Mouse (Mus musculus) midbrain, postnatal 0 days (tissue): ENCODE results near the gene Numbl. TPM values are rescaled to one million over a fixed set of nuclear protein-coding genes. Genes with fewer than 3 reads are reported as not detected.
A peak's percentile ranks its signal among the peaks of the same experiment; 100 is the strongest.

Experiments
- ATAC-seq: fragments of 200-750 bp; cut with Nextera tagmentation; 2 replicates; pipeline ENCODE4 v1.8.0; 2017; ENCODE audit warnings: moderate number of reproducible peaks, mild to moderate bottlenecking, moderate TSS enrichment, moderate library complexity; ENCODE audit not compliant: low FRiP score
- DNase-seq: peaks from one replicate; pipeline ENCODE4 v3.0.0-alpha.2; 2015; ENCODE audit warnings: low spot score
- H3K27ac ChIP-seq: fragments of 300-500 bp; sonication (generic); 2 replicates; pipeline ENCODE4 v1.5.1; 2014; ENCODE audit warnings: low read depth, mild to moderate bottlenecking, low read length, mixed read lengths
- H3K27me3 ChIP-seq: fragments of 300-500 bp; sonication (generic); 2 replicates; pipeline ENCODE4 v1.6.1; 2014; ENCODE audit warnings: low read length, control low read depth, mixed read lengths; ENCODE audit not compliant: insufficient read depth
- H3K36me3 ChIP-seq: fragments of 300-500 bp; sonication (generic); 2 replicates; pipeline ENCODE4 v1.6.1; 2014; ENCODE audit warnings: low read length, control low read depth, mixed read lengths; ENCODE audit not compliant: insufficient read depth
- H3K4me1 ChIP-seq: fragments of 300-500 bp; sonication (generic); 2 replicates; pipeline ENCODE4 v1.6.1; 2014; ENCODE audit warnings: mild to moderate bottlenecking, control low read depth, antibody characterized with exemption, low read length, mixed read lengths; ENCODE audit not compliant: insufficient read depth
- H3K4me2 ChIP-seq: fragments of 300-500 bp; sonication (generic); 2 replicates; pipeline ENCODE4 v1.6.1; 2014; ENCODE audit warnings: low read depth, mild to moderate bottlenecking, low read length, mixed read lengths; ENCODE audit not compliant: poor library complexity, severe bottlenecking
- H3K4me3 ChIP-seq: fragments of 300-500 bp; sonication (generic); 2 replicates; pipeline ENCODE4 v1.5.1; 2014; ENCODE audit warnings: low read depth, mild to moderate bottlenecking, low read length, moderate library complexity
- H3K9ac ChIP-seq: fragments of 300-500 bp; sonication (generic); replicated peaks from 2 replicates; pipeline ENCODE4 v1.6.1; 2014; ENCODE audit warnings: mild to moderate bottlenecking, low read length, moderate library complexity, mixed read lengths; ENCODE audit not compliant: poor library complexity, severe bottlenecking
- H3K9me3 ChIP-seq: fragments of 300-500 bp; sonication (generic); 2 replicates; pipeline ENCODE4 v1.6.1; 2016; ENCODE audit warnings: low read length, control low read depth
- CTCF ChIP-seq: IDR thresholded peaks from 2 replicates; pipeline ENCODE4 v1.5.1; 2016; ENCODE audit warnings: antibody characterized with exemption, mild to moderate bottlenecking
- WGBS: fragments of 180-500 bp; shearing (Covaris S2); extraction: QIAGEN DNeasy Blood & Tissue Kit; methylation state at CpG from one replicate; pipeline ENCODE4 v1.1.7; 2014; 5-methylcytosine and 5-hydroxymethylcytosine counted together
- polyA plus RNA-seq: library from polyadenylated mRNA; unstranded; fragments of >200 nt; fragmentation: Nextera tagmentation; extraction: Ambion mirVana; gene quantifications from 2 replicates; pipeline ENCODE4 v1.2.1, GENCODE M21; 2015
- total RNA-seq: library from RNA; depleted of rRNA; stranded (reverse); fragments of >200 nt; gene quantifications from 2 replicates; pipeline ENCODE4 v1.2.3, GENCODE M21; 2014

Numbl gene
- total and polyA plus RNA-seq, 2 experiments from 2014 or later, result 60.9 to 147 TPM

- peaks cover 79% of the 10 kb centered on the region for H3K36me3 ChIP-seq
- H3K4me3 ChIP-seq, result no peak overlapping the region
- no peaks in the 10 kb centered on the region for H3K9me3 ChIP-seq
- H3K27me3 ChIP-seq, result no peaks in the 10 kb centered on the region
- DNase-seq (no peak), ATAC-seq (no peak)
- WGBS, result 94% methylated on average over 3 of the region's 3 CpGs
- no peak overlapping the region for H3K27ac ChIP-seq
- no peak overlapping the region for H3K4me2 ChIP-seq
- no peak overlapping the region for H3K9ac ChIP-seq
- TF ChIP-seq CTCF, result peak; percentile 67
- no peaks in the 10 kb centered on the region for H3K4me1 ChIP-seq
Measured at GRCm38 (mm10) chr7:27277191-27277590, 19.0 kb downstream of the Numbl start.

GRCm38 (mm10) chr7:27281717-27282116 lies 23.5 kb downstream of the Numbl start:
- Histone ChIP-seq H3K27me3 (no peaks in the 10 kb centered on the region), H3K9ac (no peak overlapping the region), H3K36me3 (peaks cover 49% of the 10 kb centered on the region), H3K4me3 (no peak overlapping the region), H3K4me2 (no peak overlapping the region), H3K9me3 (no peaks in the 10 kb centered on the region), H3K4me1 (no peaks in the 10 kb centered on the region), H3K27ac (no peak overlapping the region)
- WGBS, result 74% methylated on average over 13 of the region's 13 CpGs
- DNase-seq, result no peak
- no peak for TF ChIP-seq CTCF
- no peak for ATAC-seq

- H3K4me3 ChIP-seq, result no peak overlapping the region
- DNase-seq (no peak), ATAC-seq (no peak)
- no peak for TF ChIP-seq CTCF
- no peaks in the 10 kb centered on the region for H3K9me3 ChIP-seq
- no peaks in the 10 kb centered on the region for H3K4me1 ChIP-seq
- WGBS, result 66% methylated on average over 4 of the region's 4 CpGs
- no peak overlapping the region for H3K4me2 ChIP-seq
- H3K9ac ChIP-seq, result no peak overlapping the region
- H3K36me3 ChIP-seq, result peaks cover 44% of the 10 kb centered on the region
- no peak overlapping the region for H3K27ac ChIP-seq
- H3K27me3 ChIP-seq, result no peaks in the 10 kb centered on the region
Measured at GRCm38 (mm10) chr7:27282225-27282624, 24.0 kb downstream of the Numbl start.

DNA sequence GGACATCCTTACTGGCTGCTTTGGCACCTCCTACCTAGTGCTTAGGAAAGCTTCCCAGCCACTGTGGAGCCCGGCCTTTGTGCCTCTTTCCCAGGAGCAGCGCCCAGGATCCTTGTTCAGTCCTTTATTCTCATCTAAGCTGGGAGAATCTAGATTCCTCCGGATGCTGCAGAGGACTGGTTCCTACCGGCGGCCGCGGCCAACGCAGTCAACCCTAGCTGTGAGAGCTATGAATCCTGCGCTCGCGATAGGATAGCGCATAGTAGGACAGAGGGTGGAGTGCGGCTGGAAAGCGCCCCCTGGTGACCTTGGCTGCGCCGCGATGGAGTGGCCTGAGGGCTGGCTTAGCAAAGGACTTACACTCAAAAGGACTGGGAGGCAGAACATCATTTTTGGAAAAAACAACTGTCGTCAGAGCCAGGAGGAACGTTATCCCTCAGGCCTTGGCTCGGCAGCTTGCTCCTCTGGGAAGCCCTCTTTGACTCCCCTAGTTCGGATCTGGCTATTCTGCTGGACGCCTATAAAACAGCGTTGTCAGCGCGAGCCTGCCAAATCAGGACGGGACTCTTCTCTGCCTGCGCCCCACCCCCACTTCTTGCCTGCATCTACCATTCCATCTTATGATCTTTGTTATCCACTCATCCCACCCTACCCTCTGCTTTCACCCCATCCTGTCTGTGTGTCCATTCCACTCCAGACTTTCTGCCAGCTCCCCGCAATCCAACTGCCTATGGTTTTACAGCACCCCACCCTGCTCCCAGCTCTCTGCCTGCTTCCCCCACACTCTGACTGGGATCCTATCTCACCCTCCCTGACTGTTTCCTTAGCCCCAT lies 26.8 kb downstream of the Numbl start:
- H3K4me3 ChIP-seq, result peak overlapping the region; percentile 7; the same call in 1 of the 2 replicates
- ATAC-seq (peak; percentile 70), DNase-seq (peak; percentile 37)
- peak; percentile 47; the same call in 1 of the 2 replicates for TF ChIP-seq CTCF
- H3K4me1 ChIP-seq, result no peaks in the 10 kb centered on the region
- under 1% methylated on average over 28 of the region's 28 CpGs for WGBS
- H3K4me2 ChIP-seq, result peak overlapping the region; percentile 31
- peak overlapping the region; percentile 30; the same call in 1 of the 2 replicates for H3K9ac ChIP-seq
- peaks cover 18% of the 10 kb centered on the region for H3K36me3 ChIP-seq
- no peaks in the 10 kb centered on the region for H3K9me3 ChIP-seq
- H3K27ac ChIP-seq, result peak overlapping the region; percentile 7; the same call in 1 of the 2 replicates
- no peaks in the 10 kb centered on the region for H3K27me3 ChIP-seq

DNA sequence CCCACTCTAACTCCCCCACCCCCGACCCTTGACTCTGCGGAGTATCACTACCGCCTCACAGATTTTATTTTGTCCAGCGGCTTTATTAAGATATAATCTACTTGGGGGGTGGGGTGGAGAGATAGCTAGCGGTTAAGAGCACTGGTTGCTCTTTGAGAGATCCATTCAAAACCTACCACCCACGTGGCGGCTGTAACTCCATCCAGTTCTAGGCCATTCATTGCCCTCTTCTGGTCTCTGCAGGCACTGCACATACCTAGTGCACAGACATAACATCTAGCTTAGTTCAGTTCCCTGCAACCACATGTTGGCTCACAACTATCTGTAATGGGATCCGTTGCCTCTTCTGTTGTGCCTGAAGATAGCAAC lies 27.4 kb downstream of the Numbl start:
- peak; percentile 82 for ATAC-seq
- TF ChIP-seq CTCF, result peak; percentile 85
- H3K9me3 ChIP-seq, result no peaks in the 10 kb centered on the region

GRCm38 (mm10) chr7:27288732-27289131 lies 30.5 kb downstream of the Numbl start:
- DNase-seq (no peak), ATAC-seq (no peak)
- no peaks in the 10 kb centered on the region for H3K9me3 ChIP-seq
- no peak overlapping the region for H3K27ac ChIP-seq
- H3K4me1 ChIP-seq, result no peaks in the 10 kb centered on the region
- no peak for TF ChIP-seq CTCF
- no peak overlapping the region for H3K4me2 ChIP-seq
- H3K27me3 ChIP-seq, result no peaks in the 10 kb centered on the region
- H3K36me3 ChIP-seq, result no peaks in the 10 kb centered on the region
- no peak overlapping the region for H3K9ac ChIP-seq
- H3K4me3 ChIP-seq, result no peak overlapping the region
- 91% methylated on average over 7 of the region's 7 CpGs for WGBS

More for the DNA sequence above, 27.4 kb downstream of the Numbl start:
- Histone ChIP-seq H3K4me1 (no peaks in the 10 kb centered on the region), H3K36me3 (peaks cover 15% of the 10 kb centered on the region), H3K27ac (no peak overlapping the region), H3K4me2 (peak overlapping the region; percentile 31), H3K9ac (no peak overlapping the region), H3K4me3 (no peak overlapping the region), H3K27me3 (no peaks in the 10 kb centered on the region)
- peak; percentile 85 for DNase-seq
- 6% methylated on average over 8 of the region's 8 CpGs for WGBS
